Mouse (Mus musculus): ENCODE measurements around the gene Dnajc15.
"Not testable (repeated sequence)": the region's sequence is repeated elsewhere in the genome, so short reads cannot be mapped to it uniquely, and the experiment has no call there.

GRCm38 (mm10) chr14:77877876-77878275 lies 3.0 kb upstream of the Dnajc15 start:
- not testable (repeated sequence) for TF ChIP-seq CTCF (IDR thresholded peaks at IDR 0.05; ENCODE audit: insufficient read depth, low read length); POLR2A (IDR thresholded peaks at IDR 0.05; ENCODE audit: borderline replicate concordance, extremely low read depth, low read depth, low read length)

All from lung, adult 2 months (tissue).